Comparison of ENCODE assay signal across 8 mouse cellular contexts in genomic region chr15:91709207-91710130, GRCm38 (mm10). TPM values are rescaled to one million over a fixed set of nuclear protein-coding genes. Genes with fewer than 3 reads are reported as not detected.
DNase-seq lines count a peak whose midpoint lies in the region; ATAC-seq and TF ChIP-seq lines count a peak whose summit lies in the region.

No protein-coding gene starts in this region.

- peak overlapping the region; percentile 54 for H3K4me2 ChIP-seq in intestine, postnatal 0 days (replicated peaks; ENCODE audit: low read depth)

- H3K9ac ChIP-seq in intestine, postnatal 0 days (ENCODE audit: low read depth, low read length), result no peak overlapping the region

- peak overlapping the region; percentile 10; the same call in 1 of the 2 replicates for H3K4me3 ChIP-seq in intestine, postnatal 0 days (ENCODE audit: low read depth, low read length)

- peak; percentile 44 for TF ChIP-seq CTCF in intestine, postnatal 0 days (IDR thresholded peaks at IDR 0.05; ENCODE audit: low read depth)

- no peak overlapping the region for H3K27ac ChIP-seq in intestine, postnatal 0 days (ENCODE audit: low read depth, low read length)

- no peaks in the 10 kb centered on the region for H3K27me3 ChIP-seq in intestine, postnatal 0 days (replicated peaks; ENCODE audit: control insufficient read depth, insufficient read depth, low read length)

- peak; percentile 22 to 28 for DNase-seq in cerebellum, postnatal 36 days
- no peak for DNase-seq in cerebellum, adult 11 months
- peak; percentile 35 to 40 for DNase-seq in right cerebral cortex, postnatal 10 days (ENCODE audit: low spot score in 2 of 2)
- DNase-seq in right cerebral cortex, adult 2 months (ENCODE audit: low spot score in 2 of 2), result no peak
- peak; percentile 15 for DNase-seq in right cerebral cortex, postnatal 4 days
- DNase-seq in spleen, postnatal 10 days (ENCODE audit: low spot score in 2 of 2), result no peak

- no peaks in the 10 kb centered on the region for H3K9me3 ChIP-seq in intestine, postnatal 0 days (ENCODE audit: control insufficient read depth)

- no peaks in the 10 kb centered on the region for H3K36me3 ChIP-seq in intestine, postnatal 0 days (ENCODE audit: control insufficient read depth, insufficient read depth)

- no peaks in the 10 kb centered on the region for H3K4me1 ChIP-seq in intestine, postnatal 0 days (replicated peaks; ENCODE audit: control insufficient read depth, insufficient read depth, low read length)

- ATAC-seq in intestine, postnatal 0 days, result 0 out of 2 replicates have a peak, but pooled peaks have one; percentile 25
- ATAC-seq in megakaryocyte progenitor cell, adult 5-6 weeks (replicated peaks; ENCODE audit: poor library complexity), result no peak

- WGBS in intestine, postnatal 0 days, result 38% methylated on average over 29 of the region's 29 CpGs

RNA-seq across cellular contexts. Expression of gene Lrrk2, which starts 36.5 kb away (rescaled TPM):
- polyA plus RNA-seq in intestine, postnatal 0 days (2015; fragmentation: Nextera tagmentation; extraction: Ambion mirVana), result 2.5 and 2.6 TPM in 2 replicates
- total RNA-seq in megakaryocyte progenitor cell, adult 5-6 weeks (2015), result 20.6 and 22.8 TPM in 2 replicates
- total RNA-seq in megakaryocyte progenitor cell, adult 5-6 weeks (2017), result 13.5 and 24.9 TPM in 2 replicates

Comparison
In these comparisons a context has a peak if more than half of its experiments do, and no peak if none do; other contexts are left out.
1. DNase-seq: peak in cerebellum, postnatal 36 days (2 of 2), right cerebral cortex, postnatal 10 days (2 of 2) and right cerebral cortex, postnatal 4 days (single experiment); none in cerebellum, adult 11 months (single experiment), right cerebral cortex, adult 2 months (0 of 2) and spleen, postnatal 10 days (0 of 2).